Mouse (Mus musculus): ENCODE measurements around the gene Zfp536. TPM values are rescaled to one million over a fixed set of nuclear protein-coding genes. Genes with fewer than 3 reads are reported as not detected.
"Not testable (repeated sequence)": the region's sequence is repeated elsewhere in the genome, so short reads cannot be mapped to it uniquely, and the experiment has no call there.

The Zfp536 gene
- polyA plus RNA-seq, 1 experiment: not detected

DNA sequence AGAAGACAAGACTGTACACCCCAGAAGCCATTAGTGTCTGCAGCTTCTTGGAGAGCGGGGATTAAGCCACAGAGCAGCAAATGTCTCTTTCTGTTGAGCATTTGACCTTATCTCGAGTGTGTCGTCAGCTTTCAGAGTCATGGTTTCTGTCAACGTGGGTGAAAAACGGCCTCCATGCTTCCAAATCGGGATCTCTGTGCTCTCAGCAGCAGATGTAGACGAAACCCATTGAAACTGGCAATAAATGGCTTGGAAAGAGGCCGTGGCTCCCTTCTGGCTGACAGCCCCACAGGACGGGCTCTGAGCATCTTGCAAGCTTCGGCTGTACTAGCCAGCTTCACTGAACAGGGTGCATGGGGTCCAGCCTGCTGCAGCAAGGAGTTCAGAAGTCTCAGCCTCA lies 159.1 kb downstream of the Zfp536 start:
- Histone ChIP-seq H3K79me3 (ENCODE audit: low read depth) (no peaks in the 10 kb centered on the region), H3K4me3 (ENCODE audit: insufficient read depth, poor library complexity, severe bottlenecking) (no peak overlapping the region), H3K27me3 (ENCODE audit: control insufficient read depth, insufficient read depth, insufficient read length) (no peaks in the 10 kb centered on the region), H3K79me2 (ENCODE audit: control insufficient read depth, insufficient read depth) (no peaks in the 10 kb centered on the region), H3ac (ENCODE audit: control insufficient read depth, insufficient read length, low read depth) (no peak overlapping the region), H3K36me3 (ENCODE audit: control insufficient read depth, insufficient read depth) (no peaks in the 10 kb centered on the region)
- no peak for TF ChIP-seq MAX (IDR thresholded peaks at IDR 0.05)
- no peak for TF ChIP-seq FOSL1 (IDR thresholded peaks at IDR 0.05; ENCODE audit: insufficient read depth, low read length, poor library complexity, severe bottlenecking)
- TF ChIP-seq MYOG (IDR thresholded peaks at IDR 0.05; ENCODE audit: control insufficient read depth, extremely low read depth, insufficient read length): no peak

DNA sequence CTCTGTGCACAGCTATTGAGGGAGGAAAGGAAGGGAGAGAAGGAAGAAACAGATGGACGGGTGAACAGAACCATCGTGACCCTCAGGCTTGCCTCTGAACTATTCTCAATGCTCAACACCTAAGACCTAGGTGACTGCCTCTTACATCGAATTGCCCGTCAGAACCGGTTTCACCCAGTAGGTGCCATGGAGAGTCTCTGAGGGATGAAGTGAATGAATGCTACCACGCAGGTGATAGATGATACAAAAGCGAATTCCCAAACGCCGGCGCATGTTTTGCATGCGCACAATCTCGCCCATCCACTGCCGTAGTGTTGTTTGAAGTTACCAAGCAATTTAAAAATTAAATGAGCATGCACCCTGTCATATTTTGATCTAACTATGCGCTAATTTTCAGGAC lies 164.9 kb downstream of the Zfp536 start:
- TF ChIP-seq MYOG (IDR thresholded peaks at IDR 0.05; ENCODE audit: control insufficient read depth, extremely low read depth, insufficient read length) (no peak), CEBPB (IDR thresholded peaks at IDR 0.05; ENCODE audit: low read depth) (no peak), CTCF (IDR thresholded peaks at IDR 0.05; ENCODE audit: control insufficient read depth, insufficient read depth, insufficient read length) (no peak), USF1 (IDR thresholded peaks at IDR 0.05; ENCODE audit: low read depth) (no peak)
- H3K36me3 ChIP-seq (ENCODE audit: control insufficient read depth, insufficient read depth): no peaks in the 10 kb centered on the region

DNA sequence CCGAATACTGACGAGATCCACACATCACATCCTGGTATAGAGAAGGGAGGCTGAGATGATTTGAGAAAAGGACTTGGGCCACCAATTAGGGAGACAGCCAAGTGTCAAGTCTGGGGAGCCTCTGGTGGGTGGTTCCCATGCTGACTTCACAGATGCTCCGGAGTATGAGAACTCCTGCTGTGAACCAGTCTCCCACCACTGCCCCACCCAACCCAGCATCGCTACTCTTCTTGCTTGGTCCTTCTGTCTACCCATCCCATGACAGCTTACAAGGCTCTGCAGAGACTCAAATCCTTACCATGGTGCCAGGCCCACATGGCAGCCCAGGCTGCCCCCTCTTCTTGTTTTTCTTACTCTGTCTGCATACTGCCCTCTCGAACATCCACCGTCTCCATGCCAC lies 165.5 kb downstream of the Zfp536 start:
- Histone ChIP-seq H3K27me3 (ENCODE audit: control insufficient read depth, insufficient read depth, insufficient read length) (no peaks in the 10 kb centered on the region), H3K36me3 (ENCODE audit: control insufficient read depth, insufficient read depth) (no peaks in the 10 kb centered on the region), H3K4me3 (ENCODE audit: insufficient read depth, poor library complexity, severe bottlenecking) (no peak overlapping the region), H3K79me2 (ENCODE audit: control insufficient read depth, insufficient read depth) (no peaks in the 10 kb centered on the region), H3ac (ENCODE audit: control insufficient read depth, insufficient read length, low read depth) (no peak overlapping the region), H3K79me3 (ENCODE audit: low read depth) (no peaks in the 10 kb centered on the region)
- no peak for TF ChIP-seq FOSL1 (IDR thresholded peaks at IDR 0.05; ENCODE audit: insufficient read depth, low read length, poor library complexity, severe bottlenecking)
- no peak for TF ChIP-seq MAX (IDR thresholded peaks at IDR 0.05)
- TF ChIP-seq CEBPB (IDR thresholded peaks at IDR 0.05; ENCODE audit: low read depth): no peak
- TF ChIP-seq USF1 (IDR thresholded peaks at IDR 0.05; ENCODE audit: low read depth): no peak
- TF ChIP-seq MYOG (IDR thresholded peaks at IDR 0.05; ENCODE audit: control insufficient read depth, extremely low read depth, insufficient read length): no peak
- TF ChIP-seq CTCF (IDR thresholded peaks at IDR 0.05; ENCODE audit: control insufficient read depth, insufficient read depth, insufficient read length): no peak
- no peak for TF ChIP-seq MYOD1 (IDR thresholded peaks at IDR 0.05; ENCODE audit: control insufficient read depth, insufficient read length, low read depth)

More for the DNA sequence above, 164.9 kb downstream of the Zfp536 start:
- no peak overlapping the region for H3ac ChIP-seq (ENCODE audit: control insufficient read depth, insufficient read length, low read depth)
- H3K79me3 ChIP-seq (ENCODE audit: low read depth): no peaks in the 10 kb centered on the region
- H3K79me2 ChIP-seq (ENCODE audit: control insufficient read depth, insufficient read depth): no peaks in the 10 kb centered on the region
- no peak overlapping the region for H3K4me3 ChIP-seq (ENCODE audit: insufficient read depth, poor library complexity, severe bottlenecking)
- no peaks in the 10 kb centered on the region for H3K27me3 ChIP-seq (ENCODE audit: control insufficient read depth, insufficient read depth, insufficient read length)

DNA sequence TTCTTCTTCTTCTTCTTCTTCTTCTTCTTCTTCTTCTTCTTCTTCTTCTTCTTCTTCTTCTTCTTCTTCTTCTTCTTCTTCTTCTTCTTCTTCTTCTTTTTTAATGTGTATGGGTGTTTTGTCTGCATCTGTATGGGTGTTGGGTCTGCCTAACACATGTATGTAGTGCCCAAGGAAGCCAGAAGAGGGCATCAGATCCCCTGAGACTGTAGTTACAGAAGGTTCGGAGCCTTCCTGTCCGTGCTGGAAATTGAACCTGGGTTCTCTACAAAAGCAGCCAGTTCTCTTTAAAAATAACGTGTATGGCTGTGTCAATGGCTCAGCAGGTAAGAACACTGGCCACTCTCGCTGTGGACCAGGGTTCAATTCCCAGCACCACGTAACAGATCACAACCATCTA lies 167.0 kb downstream of the Zfp536 start:
- TF ChIP-seq MAX (IDR thresholded peaks at IDR 0.05): no peak
- no peak for TF ChIP-seq USF1 (IDR thresholded peaks at IDR 0.05; ENCODE audit: low read depth)
- no peak for TF ChIP-seq MYOG (IDR thresholded peaks at IDR 0.05; ENCODE audit: control insufficient read depth, extremely low read depth, insufficient read length)
- no peak for TF ChIP-seq FOSL1 (IDR thresholded peaks at IDR 0.05; ENCODE audit: insufficient read depth, low read length, poor library complexity, severe bottlenecking)
- no peak for TF ChIP-seq CTCF (IDR thresholded peaks at IDR 0.05; ENCODE audit: control insufficient read depth, insufficient read depth, insufficient read length)
- no peak for TF ChIP-seq CEBPB (IDR thresholded peaks at IDR 0.05; ENCODE audit: low read depth)
- TF ChIP-seq MYOD1 (IDR thresholded peaks at IDR 0.05; ENCODE audit: control insufficient read depth, insufficient read length, low read depth): no peak
- no peaks in the 10 kb centered on the region for H3K36me3 ChIP-seq (ENCODE audit: control insufficient read depth, insufficient read depth)
- H3K4me3 ChIP-seq (ENCODE audit: insufficient read depth, poor library complexity, severe bottlenecking): no peak overlapping the region

DNA sequence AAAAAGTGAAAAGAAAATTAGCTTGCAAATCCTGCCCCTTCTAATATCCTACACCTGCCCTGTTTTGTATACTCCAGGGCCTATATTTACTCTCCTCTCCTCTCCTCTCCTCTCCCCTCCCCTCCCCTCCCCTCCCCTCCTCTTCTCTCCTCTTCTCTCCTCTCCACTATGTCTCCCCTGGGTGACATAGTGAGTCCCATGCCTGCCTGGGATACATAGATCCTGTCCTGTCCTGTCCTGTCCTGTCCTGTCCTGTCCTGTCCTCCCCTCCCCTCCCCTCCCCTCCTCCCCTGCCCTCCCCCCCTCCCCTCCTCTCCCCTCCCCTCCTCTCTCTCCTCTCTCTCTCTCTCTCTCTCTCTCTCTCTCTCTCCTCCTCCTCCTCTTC lies 169.9 kb downstream of the Zfp536 start:
- not testable (repeated sequence) for H3K79me2 ChIP-seq (ENCODE audit: control insufficient read depth, insufficient read depth); H3K79me3 ChIP-seq (ENCODE audit: low read depth); H3ac ChIP-seq (ENCODE audit: control insufficient read depth, insufficient read length, low read depth); H3K36me3 ChIP-seq (ENCODE audit: control insufficient read depth, insufficient read depth); H3K4me3 ChIP-seq (ENCODE audit: insufficient read depth, poor library complexity, severe bottlenecking); H3K27me3 ChIP-seq (ENCODE audit: control insufficient read depth, insufficient read depth, insufficient read length)

More for the DNA sequence above, 167.0 kb downstream of the Zfp536 start:
- no peaks in the 10 kb centered on the region for H3K79me3 ChIP-seq (ENCODE audit: low read depth)
- no peaks in the 10 kb centered on the region for H3K79me2 ChIP-seq (ENCODE audit: control insufficient read depth, insufficient read depth)
- no peak overlapping the region for H3ac ChIP-seq (ENCODE audit: control insufficient read depth, insufficient read length, low read depth)
- no peaks in the 10 kb centered on the region for H3K27me3 ChIP-seq (ENCODE audit: control insufficient read depth, insufficient read depth, insufficient read length)

DNA sequence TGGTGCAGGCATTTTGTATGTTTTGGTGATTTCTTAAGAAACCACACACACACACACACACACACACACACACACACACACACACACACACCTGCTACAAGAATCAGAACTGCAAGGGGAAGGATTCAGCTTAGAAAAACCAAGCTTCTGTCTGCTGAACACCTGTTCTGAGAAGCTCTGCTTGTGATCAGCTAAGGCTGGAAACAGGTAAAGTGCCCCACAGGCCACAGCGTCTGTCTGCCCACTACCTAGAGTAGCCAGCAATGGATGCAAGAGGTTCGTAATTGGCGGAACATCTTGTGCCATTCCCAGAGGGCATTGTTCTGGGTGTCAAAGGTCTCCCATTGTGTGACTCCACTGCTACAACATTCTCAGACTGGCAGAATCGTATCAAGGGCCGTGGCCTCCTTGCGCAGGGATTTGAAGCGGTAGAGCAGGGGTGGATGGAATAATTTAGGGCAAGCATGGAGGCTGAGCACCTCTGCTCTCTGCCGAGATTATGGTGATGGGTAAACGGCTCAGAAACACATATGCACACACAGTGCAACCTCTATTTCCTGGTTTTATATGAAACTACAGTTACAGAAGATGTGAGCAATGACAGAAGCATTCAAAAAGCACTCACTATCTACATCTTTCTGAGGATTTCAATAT lies 170.4 kb downstream of the Zfp536 start:
- Histone ChIP-seq H3K27me3 (ENCODE audit: control insufficient read depth, insufficient read depth, insufficient read length) (peaks cover 3% of the 10 kb centered on the region), H3K4me3 (ENCODE audit: insufficient read depth, poor library complexity, severe bottlenecking) (no peak overlapping the region), H3K79me2 (ENCODE audit: control insufficient read depth, insufficient read depth) (no peaks in the 10 kb centered on the region), H3K79me3 (ENCODE audit: low read depth) (no peaks in the 10 kb centered on the region), H3ac (ENCODE audit: control insufficient read depth, insufficient read length, low read depth) (no peak overlapping the region), H3K36me3 (ENCODE audit: control insufficient read depth, insufficient read depth) (no peaks in the 10 kb centered on the region)
- TF ChIP-seq MYOG (IDR thresholded peaks at IDR 0.05; ENCODE audit: control insufficient read depth, extremely low read depth, insufficient read length) (no peak), MAX (IDR thresholded peaks at IDR 0.05) (no peak), FOSL1 (IDR thresholded peaks at IDR 0.05; ENCODE audit: insufficient read depth, low read length, poor library complexity, severe bottlenecking) (no peak), USF1 (IDR thresholded peaks at IDR 0.05; ENCODE audit: low read depth) (no peak), CEBPB (IDR thresholded peaks at IDR 0.05; ENCODE audit: low read depth) (no peak), CTCF (IDR thresholded peaks at IDR 0.05; ENCODE audit: control insufficient read depth, insufficient read depth, insufficient read length) (no peak), MYOD1 (IDR thresholded peaks at IDR 0.05; ENCODE audit: control insufficient read depth, insufficient read length, low read depth) (no peak)

Data from C2C12 (cell line).